Mouse (Mus musculus) lung, postnatal 0 days (tissue): ENCODE measurements at regions not wholly inside any gene's neighbourhood (a gene's known extent, or its start where the extent isn't known, plus 50 kb on each side); places are given as distances from the start of the nearest gene placed in this dataset.

ENCODE experiments used
- ATAC-seq: fragments of 200-750 bp; cut with Nextera tagmentation; 2 replicates; pipeline ENCODE4 v1.8.0; 2017; ENCODE audit warnings: moderate library complexity
- DNase-seq: peaks from one replicate; pipeline ENCODE4 v3.0.0-alpha.2; 2016; ENCODE audit warnings: low spot score
- H3K27ac ChIP-seq: fragments of 300-500 bp; sonication (generic); 2 replicates; pipeline ENCODE4 v1.5.1; 2014; ENCODE audit warnings: antibody characterized with exemption, mild to moderate bottlenecking, low read length, mixed read lengths
- H3K27me3 ChIP-seq: fragments of 300-500 bp; sonication (generic); replicated peaks from 2 replicates; pipeline ENCODE4 v1.6.1; 2014; ENCODE audit warnings: low read length, mixed read lengths; ENCODE audit not compliant: insufficient read depth
- H3K36me3 ChIP-seq: fragments of 300-500 bp; sonication (generic); 2 replicates; pipeline ENCODE4 v1.6.1; 2014; ENCODE audit warnings: low read length, mixed read lengths; ENCODE audit not compliant: insufficient read depth
- H3K4me1 ChIP-seq: fragments of 300-500 bp; sonication (generic); 2 replicates; pipeline ENCODE4 v1.6.1; 2014; ENCODE audit warnings: antibody characterized with exemption, low read depth, low read length, mixed read lengths; ENCODE audit not compliant: insufficient read depth
- H3K4me2 ChIP-seq: fragments of 300-500 bp; sonication (generic); replicated peaks from 2 replicates; pipeline ENCODE4 v1.6.1; 2014; ENCODE audit warnings: low read depth, mild to moderate bottlenecking, low read length, moderate library complexity, mixed read lengths
- H3K4me3 ChIP-seq: fragments of 300-500 bp; sonication (generic); 2 replicates; pipeline ENCODE4 v1.5.1; 2014; ENCODE audit warnings: low read depth, low read length
- H3K9ac ChIP-seq: fragments of 300-500 bp; sonication (generic); replicated peaks from 2 replicates; pipeline ENCODE4 v1.6.1; 2014; ENCODE audit warnings: low read depth, mild to moderate bottlenecking
- H3K9me3 ChIP-seq: fragments of 300-500 bp; sonication (generic); 2 replicates; pipeline ENCODE4 v1.6.1; 2016; ENCODE audit warnings: low read length, mixed read lengths
- CTCF ChIP-seq: IDR thresholded peaks from 2 replicates; pipeline ENCODE4 v1.5.1; 2016; ENCODE audit warnings: antibody characterized with exemption, mild to moderate bottlenecking
- EP300 ChIP-seq: IDR thresholded peaks from 2 replicates; pipeline ENCODE4 v1.6.1; 2016; ENCODE audit warnings: antibody characterized with exemption, mild to moderate bottlenecking, control low read depth
- WGBS: fragments of 180-500 bp; shearing (Covaris S2); extraction: QIAGEN DNeasy Blood & Tissue Kit; methylation state at CpG from one replicate; pipeline ENCODE4 v1.1.7; 2014; 5-methylcytosine and 5-hydroxymethylcytosine counted together

- WGBS = 67% methylated on average over 2 of the region's 2 CpGs
- no peaks in the 10 kb centered on the region for H3K27me3 ChIP-seq
- H3K4me1 ChIP-seq = no peaks in the 10 kb centered on the region
- H3K4me2 ChIP-seq = no peak overlapping the region
- H3K27ac ChIP-seq = no peak overlapping the region
- DNase-seq (no peak), ATAC-seq (no peak)
- no peaks in the 10 kb centered on the region for H3K36me3 ChIP-seq
- H3K9ac ChIP-seq = no peak overlapping the region
- TF ChIP-seq CTCF (no peak), EP300 (no peak)
- no peak overlapping the region for H3K4me3 ChIP-seq
- H3K9me3 ChIP-seq = no peaks in the 10 kb centered on the region
Measured at GRCm38 (mm10) chr19:18444324-18444723, 187.3 kb downstream of the Ostf1 start.

GRCm38 (mm10) chr19:18436351-18436750, 195.3 kb downstream of the Ostf1 start:
- 20% methylated on average over 3 of the region's 3 CpGs for WGBS
- H3K4me1 ChIP-seq = no peaks in the 10 kb centered on the region
- ATAC-seq (peak; percentile 48), DNase-seq (peak; percentile 47)
- no peak overlapping the region for H3K27ac ChIP-seq
- no peaks in the 10 kb centered on the region for H3K9me3 ChIP-seq
- H3K27me3 ChIP-seq = no peaks in the 10 kb centered on the region
- no peak overlapping the region for H3K4me3 ChIP-seq
- TF ChIP-seq EP300 = no peak
- TF ChIP-seq CTCF = no peak
- H3K36me3 ChIP-seq = no peaks in the 10 kb centered on the region
- no peak overlapping the region for H3K4me2 ChIP-seq
- no peak overlapping the region for H3K9ac ChIP-seq

GRCm38 (mm10) chr19:18420381-18420785, 211.2 kb downstream of the Ostf1 start:
- Histone ChIP-seq H3K4me3 (no peak overlapping the region), H3K9me3 (no peaks in the 10 kb centered on the region), H3K9ac (no peak overlapping the region), H3K4me2 (no peak overlapping the region), H3K4me1 (no peaks in the 10 kb centered on the region), H3K27ac (no peak overlapping the region), H3K27me3 (no peaks in the 10 kb centered on the region), H3K36me3 (no peaks in the 10 kb centered on the region)
- 54% methylated on average over 9 of the region's 9 CpGs for WGBS
- no peak for TF ChIP-seq CTCF
- TF ChIP-seq EP300 = no peak
- ATAC-seq = peak; percentile 49; the same call in 1 of the 2 replicates
- DNase-seq = peak; percentile 18

GRCm38 (mm10) chr19:18418548-18418947, 213.1 kb downstream of the Ostf1 start:
- Histone ChIP-seq H3K9me3 (no peaks in the 10 kb centered on the region), H3K36me3 (no peaks in the 10 kb centered on the region), H3K27me3 (no peaks in the 10 kb centered on the region), H3K27ac (no peak overlapping the region), H3K4me1 (no peaks in the 10 kb centered on the region), H3K9ac (no peak overlapping the region), H3K4me3 (no peak overlapping the region), H3K4me2 (no peak overlapping the region)
- 64% methylated on average over 6 of the region's 6 CpGs for WGBS
- no peak for ATAC-seq
- TF ChIP-seq CTCF (no peak), EP300 (no peak)
- DNase-seq = no peak

GRCm38 (mm10) chr19:18377466-18378089, 254.0 kb downstream of the Ostf1 start:
- DNase-seq (no peak), ATAC-seq (no peak)
- Histone ChIP-seq H3K9ac (no peak overlapping the region), H3K27ac (no peak overlapping the region), H3K9me3 (no peaks in the 10 kb centered on the region), H3K4me3 (no peak overlapping the region), H3K4me1 (no peaks in the 10 kb centered on the region), H3K27me3 (no peaks in the 10 kb centered on the region), H3K36me3 (no peaks in the 10 kb centered on the region), H3K4me2 (no peak overlapping the region)
- 67% methylated on average over 4 of the region's 4 CpGs for WGBS
- TF ChIP-seq EP300 = no peak
- TF ChIP-seq CTCF = no peak

GRCm38 (mm10) chr19:18368612-18369011, 263.0 kb downstream of the Ostf1 start:
- WGBS = 87% methylated on average over 6 of the region's 6 CpGs
- H3K4me3 ChIP-seq = no peak overlapping the region
- no peaks in the 10 kb centered on the region for H3K27me3 ChIP-seq
- H3K4me2 ChIP-seq = no peak overlapping the region
- ATAC-seq (no peak), DNase-seq (no peak)
- no peaks in the 10 kb centered on the region for H3K9me3 ChIP-seq
- no peaks in the 10 kb centered on the region for H3K4me1 ChIP-seq
- no peak overlapping the region for H3K9ac ChIP-seq
- no peak overlapping the region for H3K27ac ChIP-seq
- TF ChIP-seq CTCF (no peak), EP300 (no peak)
- H3K36me3 ChIP-seq = no peaks in the 10 kb centered on the region

GRCm38 (mm10) chr19:18353960-18354359, 277.7 kb downstream of the Ostf1 start:
- TF ChIP-seq EP300 (peak; percentile 91), CTCF (no peak)
- 69% methylated on average over 3 of the region's 3 CpGs for WGBS
- Histone ChIP-seq H3K9me3 (no peaks in the 10 kb centered on the region), H3K27me3 (no peaks in the 10 kb centered on the region), H3K4me3 (no peak overlapping the region), H3K27ac (no peak overlapping the region), H3K9ac (no peak overlapping the region), H3K4me1 (no peaks in the 10 kb centered on the region), H3K4me2 (no peak overlapping the region), H3K36me3 (no peaks in the 10 kb centered on the region)
- ATAC-seq = peak; percentile 61
- DNase-seq = peak; percentile 62
